Mouse (Mus musculus): ENCODE data around the gene Crlf3. TPM values are rescaled to one million over a fixed set of nuclear protein-coding genes. Genes with fewer than 3 reads are reported as not detected.
"Not testable (repeated sequence)": the region's sequence is repeated elsewhere in the genome, so short reads cannot be mapped to it uniquely, and the experiment has no call there.

Gene Crlf3
- polyA plus RNA-seq, 1 experiment from 2014 or later, result 10.7 TPM

- H3K9ac ChIP-seq, result no peak overlapping the region
- H3K27me3 ChIP-seq (ENCODE audit: control insufficient read depth, insufficient read depth, low read length), result no peaks in the 10 kb centered on the region
- 96% methylated on average over 2 of the region's 2 CpGs for WGBS
- H3K4me2 ChIP-seq (replicated peaks), result no peak overlapping the region
- no peak for ATAC-seq (ENCODE audit: low FRiP score)
- H3K36me3 ChIP-seq (replicated peaks; ENCODE audit: control insufficient read depth, insufficient read depth), result no peaks in the 10 kb centered on the region
- H3K9me3 ChIP-seq (ENCODE audit: control insufficient read depth, low read length), result no peaks in the 10 kb centered on the region
- no peak for DNase-seq (ENCODE audit: low spot score)
- H3K27ac ChIP-seq, result no peak overlapping the region
- H3K4me1 ChIP-seq (replicated peaks; ENCODE audit: control insufficient read depth, insufficient read depth, low read length), result no peaks in the 10 kb centered on the region
- H3K4me3 ChIP-seq (replicated peaks; ENCODE audit: low read length), result no peak overlapping the region
Measured at GRCm38 (mm10) chr11:80071039-80071438, 9.8 kb downstream of the Crlf3 start.

- no peak for ATAC-seq (ENCODE audit: low FRiP score)
- no peaks in the 10 kb centered on the region for H3K27me3 ChIP-seq (ENCODE audit: control insufficient read depth, insufficient read depth, low read length)
- H3K9ac ChIP-seq, result no peak overlapping the region
- no peaks in the 10 kb centered on the region for H3K36me3 ChIP-seq (replicated peaks; ENCODE audit: control insufficient read depth, insufficient read depth)
- no peak overlapping the region for H3K4me3 ChIP-seq (replicated peaks; ENCODE audit: low read length)
- WGBS, result 83% methylated on average over 3 of the region's 3 CpGs
- H3K4me1 ChIP-seq (replicated peaks; ENCODE audit: control insufficient read depth, insufficient read depth, low read length), result no peaks in the 10 kb centered on the region
- no peak for DNase-seq (ENCODE audit: low spot score)
- no peaks in the 10 kb centered on the region for H3K9me3 ChIP-seq (ENCODE audit: control insufficient read depth, low read length)
- no peak overlapping the region for H3K4me2 ChIP-seq (replicated peaks)
- H3K27ac ChIP-seq, result no peak overlapping the region
Measured at GRCm38 (mm10) chr11:80069815-80070214, 11.0 kb downstream of the Crlf3 start.

GRCm38 (mm10) chr11:80067558-80067957 lies 13.2 kb downstream of the Crlf3 start:
- no peak for ATAC-seq (ENCODE audit: low FRiP score)
- H3K9ac ChIP-seq, result no peak overlapping the region
- DNase-seq (ENCODE audit: low spot score), result no peak
- H3K4me1 ChIP-seq (replicated peaks; ENCODE audit: control insufficient read depth, insufficient read depth, low read length), result no peaks in the 10 kb centered on the region
- WGBS, result 90% methylated on average over 5 of the region's 5 CpGs
- no peaks in the 10 kb centered on the region for H3K9me3 ChIP-seq (ENCODE audit: control insufficient read depth, low read length)
- H3K4me3 ChIP-seq (replicated peaks; ENCODE audit: low read length), result no peak overlapping the region
- H3K27ac ChIP-seq, result no peak overlapping the region
- no peak overlapping the region for H3K4me2 ChIP-seq (replicated peaks)
- H3K36me3 ChIP-seq (replicated peaks; ENCODE audit: control insufficient read depth, insufficient read depth), result no peaks in the 10 kb centered on the region; the same call in 1 of the 2 replicates
- H3K27me3 ChIP-seq (ENCODE audit: control insufficient read depth, insufficient read depth, low read length), result no peaks in the 10 kb centered on the region

GRCm38 (mm10) chr11:80066373-80066772 lies 14.4 kb downstream of the Crlf3 start:
- not testable (repeated sequence) for ATAC-seq (ENCODE audit: low FRiP score); DNase-seq (ENCODE audit: low spot score)
- 87% methylated on average over 4 of the region's 4 CpGs for WGBS

GRCm38 (mm10) chr11:80062159-80062558 lies 18.6 kb downstream of the Crlf3 start:
- WGBS, result 72% methylated on average over 4 of the region's 4 CpGs
- Histone ChIP-seq H3K9me3 (ENCODE audit: control insufficient read depth, low read length) (no peaks in the 10 kb centered on the region), H3K4me3 (replicated peaks; ENCODE audit: low read length) (no peak overlapping the region), H3K27me3 (ENCODE audit: control insufficient read depth, insufficient read depth, low read length) (no peaks in the 10 kb centered on the region), H3K27ac (no peak overlapping the region), H3K36me3 (replicated peaks; ENCODE audit: control insufficient read depth, insufficient read depth) (peaks cover 28% of the 10 kb centered on the region), H3K9ac (no peak overlapping the region), H3K4me2 (replicated peaks) (no peak overlapping the region), H3K4me1 (replicated peaks; ENCODE audit: control insufficient read depth, insufficient read depth, low read length) (no peaks in the 10 kb centered on the region)
- no peak for ATAC-seq (ENCODE audit: low FRiP score)
- no peak for DNase-seq (ENCODE audit: low spot score)

More at GRCm38 (mm10) chr11:80066373-80066772, 14.4 kb downstream of the Crlf3 start:
- not testable (repeated sequence) for H3K4me1 ChIP-seq (replicated peaks; ENCODE audit: control insufficient read depth, insufficient read depth, low read length); H3K27ac ChIP-seq; H3K4me2 ChIP-seq (replicated peaks); H3K4me3 ChIP-seq (replicated peaks; ENCODE audit: low read length); H3K27me3 ChIP-seq (ENCODE audit: control insufficient read depth, insufficient read depth, low read length); H3K9ac ChIP-seq; H3K9me3 ChIP-seq (ENCODE audit: control insufficient read depth, low read length); H3K36me3 ChIP-seq (replicated peaks; ENCODE audit: control insufficient read depth, insufficient read depth)

GRCm38 (mm10) chr11:80056141-80056540 lies 24.6 kb downstream of the Crlf3 start:
- no peak for ATAC-seq (ENCODE audit: low FRiP score)
- Histone ChIP-seq H3K4me3 (replicated peaks; ENCODE audit: low read length) (no peak overlapping the region), H3K4me2 (replicated peaks) (no peak overlapping the region), H3K4me1 (replicated peaks; ENCODE audit: control insufficient read depth, insufficient read depth, low read length) (no peaks in the 10 kb centered on the region), H3K36me3 (replicated peaks; ENCODE audit: control insufficient read depth, insufficient read depth) (peaks cover 49% of the 10 kb centered on the region), H3K9me3 (ENCODE audit: control insufficient read depth, low read length) (no peaks in the 10 kb centered on the region), H3K27me3 (ENCODE audit: control insufficient read depth, insufficient read depth, low read length) (no peaks in the 10 kb centered on the region), H3K9ac (no peak overlapping the region), H3K27ac (no peak overlapping the region)
- no peak for DNase-seq (ENCODE audit: low spot score)
- 92% methylated on average over 9 of the region's 9 CpGs for WGBS

- H3K4me3 ChIP-seq (replicated peaks; ENCODE audit: low read length), result no peak overlapping the region
- no peaks in the 10 kb centered on the region for H3K9me3 ChIP-seq (ENCODE audit: control insufficient read depth, low read length)
- no peak overlapping the region for H3K9ac ChIP-seq
- WGBS, result 81% methylated on average over 4 of the region's 4 CpGs
- H3K4me1 ChIP-seq (replicated peaks; ENCODE audit: control insufficient read depth, insufficient read depth, low read length), result no peaks in the 10 kb centered on the region
- H3K4me2 ChIP-seq (replicated peaks), result no peak overlapping the region
- H3K27ac ChIP-seq, result no peak overlapping the region
- no peak for DNase-seq (ENCODE audit: low spot score)
- H3K36me3 ChIP-seq (replicated peaks; ENCODE audit: control insufficient read depth, insufficient read depth), result peaks cover 45% of the 10 kb centered on the region
- no peak for ATAC-seq (ENCODE audit: low FRiP score)
- no peaks in the 10 kb centered on the region for H3K27me3 ChIP-seq (ENCODE audit: control insufficient read depth, insufficient read depth, low read length)
Measured at GRCm38 (mm10) chr11:80054659-80055058, 26.1 kb downstream of the Crlf3 start.

- DNase-seq (ENCODE audit: low spot score) (no peak), ATAC-seq (ENCODE audit: low FRiP score) (no peak)
- H3K4me3 ChIP-seq (replicated peaks; ENCODE audit: low read length), result no peak overlapping the region
- H3K9ac ChIP-seq, result no peak overlapping the region
- no peaks in the 10 kb centered on the region for H3K9me3 ChIP-seq (ENCODE audit: control insufficient read depth, low read length)
- H3K27ac ChIP-seq, result no peak overlapping the region
- no peak overlapping the region for H3K4me2 ChIP-seq (replicated peaks)
- peaks cover 42% of the 10 kb centered on the region for H3K36me3 ChIP-seq (replicated peaks; ENCODE audit: control insufficient read depth, insufficient read depth)
- WGBS, result 87% methylated on average over 5 of the region's 5 CpGs
- no peaks in the 10 kb centered on the region for H3K27me3 ChIP-seq (ENCODE audit: control insufficient read depth, insufficient read depth, low read length)
- H3K4me1 ChIP-seq (replicated peaks; ENCODE audit: control insufficient read depth, insufficient read depth, low read length), result no peaks in the 10 kb centered on the region
Measured at GRCm38 (mm10) chr11:80053171-80053570, 27.6 kb downstream of the Crlf3 start.

GRCm38 (mm10) chr11:80052456-80052855 lies 28.3 kb downstream of the Crlf3 start:
- H3K27me3 ChIP-seq (ENCODE audit: control insufficient read depth, insufficient read depth, low read length), result no peaks in the 10 kb centered on the region
- H3K4me2 ChIP-seq (replicated peaks), result no peak overlapping the region
- no peak for DNase-seq (ENCODE audit: low spot score)
- no peak overlapping the region for H3K9ac ChIP-seq
- no peak overlapping the region for H3K4me3 ChIP-seq (replicated peaks; ENCODE audit: low read length)
- 80% methylated on average over 7 of the region's 7 CpGs for WGBS
- peaks cover 37% of the 10 kb centered on the region for H3K36me3 ChIP-seq (replicated peaks; ENCODE audit: control insufficient read depth, insufficient read depth)
- no peak for ATAC-seq (ENCODE audit: low FRiP score)
- no peak overlapping the region for H3K27ac ChIP-seq
- no peaks in the 10 kb centered on the region for H3K9me3 ChIP-seq (ENCODE audit: control insufficient read depth, low read length)
- no peaks in the 10 kb centered on the region for H3K4me1 ChIP-seq (replicated peaks; ENCODE audit: control insufficient read depth, insufficient read depth, low read length)

- DNase-seq (ENCODE audit: low spot score), result no peak
- Histone ChIP-seq H3K4me2 (replicated peaks) (no peak overlapping the region), H3K27ac (no peak overlapping the region), H3K36me3 (replicated peaks; ENCODE audit: control insufficient read depth, insufficient read depth) (peaks cover 21% of the 10 kb centered on the region), H3K9me3 (ENCODE audit: control insufficient read depth, low read length) (no peaks in the 10 kb centered on the region), H3K4me1 (replicated peaks; ENCODE audit: control insufficient read depth, insufficient read depth, low read length) (no peaks in the 10 kb centered on the region), H3K9ac (no peak overlapping the region), H3K27me3 (ENCODE audit: control insufficient read depth, insufficient read depth, low read length) (no peaks in the 10 kb centered on the region), H3K4me3 (replicated peaks; ENCODE audit: low read length) (no peak overlapping the region)
- WGBS, result 71% methylated on average over 2 of the region's 2 CpGs
- no peak for ATAC-seq (ENCODE audit: low FRiP score)
Measured at GRCm38 (mm10) chr11:80050088-80050487, 30.7 kb downstream of the Crlf3 start.

All from hindbrain, embryonic 14.5 days (tissue).